Mouse (Mus musculus) limb, embryonic 15.5 days (tissue): ENCODE results near the gene H2-Q6. TPM values are rescaled to one million over a fixed set of nuclear protein-coding genes. Genes with fewer than 3 reads are reported as not detected.
A peak's percentile ranks its signal among the peaks of the same experiment; 100 is the strongest.
"Not testable (repeated sequence)": the region's sequence is repeated elsewhere in the genome, so short reads cannot be mapped to it uniquely, and the experiment has no call there.

ENCODE experiments used
- ATAC-seq: fragments of 200-750 bp; cut with Nextera tagmentation; 2 replicates; pipeline ENCODE4 v1.8.0; 2017; ENCODE audit warnings: low read depth, moderate TSS enrichment; ENCODE audit not compliant: insufficient number of reproducible peaks, low FRiP score, low TSS enrichment
- H3K27ac ChIP-seq: fragments of 300-500 bp; sonication (generic); 2 replicates; pipeline ENCODE4 v1.5.1; 2015; ENCODE audit warnings: moderate library complexity, mild to moderate bottlenecking, inconsistent platforms
- H3K27me3 ChIP-seq: fragments of 300-500 bp; sonication (generic); 2 replicates; pipeline ENCODE4 v1.6.1; 2015; ENCODE audit warnings: inconsistent platforms
- H3K36me3 ChIP-seq: fragments of 300-500 bp; sonication (generic); 2 replicates; pipeline ENCODE4 v1.6.1; 2015; ENCODE audit warnings: inconsistent platforms
- H3K4me1 ChIP-seq: fragments of 300-500 bp; sonication (generic); 2 replicates; pipeline ENCODE4 v1.6.1; 2015; ENCODE audit warnings: inconsistent platforms
- H3K4me2 ChIP-seq: fragments of 300-500 bp; sonication (generic); 2 replicates; pipeline ENCODE4 v1.6.1; 2015; ENCODE audit warnings: mild to moderate bottlenecking, inconsistent platforms
- H3K4me3 ChIP-seq: fragments of 300-500 bp; sonication (generic); 2 replicates; pipeline ENCODE4 v1.5.1; 2015; ENCODE audit warnings: mild to moderate bottlenecking, inconsistent platforms
- H3K9ac ChIP-seq: fragments of 300-500 bp; sonication (generic); 2 replicates; pipeline ENCODE4 v1.6.1; 2015; ENCODE audit warnings: inconsistent platforms
- H3K9me3 ChIP-seq: fragments of 300-500 bp; sonication (generic); 2 replicates; pipeline ENCODE4 v1.6.1; 2016; ENCODE audit warnings: inconsistent platforms
- WGBS: fragments of 180-500 bp; shearing (Covaris S2); methylation state at CpG from one replicate; pipeline ENCODE4 v1.1.7; 2015; 5-methylcytosine and 5-hydroxymethylcytosine counted together
- polyA plus RNA-seq: library from polyadenylated mRNA; unstranded; fragments of >200 nt; fragmentation: Nextera tagmentation; extraction: Ambion mirVana; gene quantifications from 2 replicates; pipeline ENCODE4 v1.2.1, GENCODE M21; 2015

H2-Q6 gene
- polyA plus RNA-seq, 1 experiment from 2014 or later = 0.46 TPM

- H3K4me2 ChIP-seq, H3K27ac ChIP-seq, ATAC-seq, H3K4me3 ChIP-seq, H3K9me3 ChIP-seq, H3K9ac ChIP-seq, H3K4me1 ChIP-seq, H3K36me3 ChIP-seq: not testable (repeated sequence)
- 12% methylated on average over 11 of the region's 11 CpGs for WGBS
- peaks cover 16% of the 10 kb centered on the region for H3K27me3 ChIP-seq
These were observed 4.3 kb upstream of the H2-Q6 start for GRCm38 (mm10) chr17:35420206-35420810.

- H3K9me3 ChIP-seq, ATAC-seq, H3K4me3 ChIP-seq, H3K9ac ChIP-seq, H3K4me1 ChIP-seq, H3K36me3 ChIP-seq, H3K27ac ChIP-seq, H3K4me2 ChIP-seq: not testable (repeated sequence)
- 89% methylated on average over 4 of the region's 4 CpGs for WGBS
- peaks cover 25% of the 10 kb centered on the region for H3K27me3 ChIP-seq
These were observed 3.3 kb upstream of the H2-Q6 start for GRCm38 (mm10) chr17:35421331-35421730.

- peaks cover 27% of the 10 kb centered on the region for H3K27me3 ChIP-seq
- H3K4me3 ChIP-seq, H3K4me1 ChIP-seq, H3K9me3 ChIP-seq, ATAC-seq, H3K9ac ChIP-seq, H3K4me2 ChIP-seq, H3K27ac ChIP-seq, H3K36me3 ChIP-seq: not testable (repeated sequence)
- 88% methylated on average over 5 of the region's 5 CpGs for WGBS
These were observed 2.3 kb upstream of the H2-Q6 start for GRCm38 (mm10) chr17:35422360-35422759.

GRCm38 (mm10) chr17:35423131-35423810, 1.4 kb upstream of the H2-Q6 start:
- H3K4me1 ChIP-seq, H3K9me3 ChIP-seq, H3K4me3 ChIP-seq, H3K4me2 ChIP-seq, H3K36me3 ChIP-seq, H3K9ac ChIP-seq, ATAC-seq, H3K27ac ChIP-seq: not testable (repeated sequence)
- peaks cover 27% of the 10 kb centered on the region for H3K27me3 ChIP-seq
- 75% methylated on average over 3 of the region's 3 CpGs for WGBS

- not testable (repeated sequence) for ATAC-seq, H3K4me3 ChIP-seq, H3K9ac ChIP-seq, H3K9me3 ChIP-seq, H3K27ac ChIP-seq, H3K36me3 ChIP-seq, H3K4me2 ChIP-seq, H3K4me1 ChIP-seq
- WGBS = 81% methylated on average over 3 of the region's 3 CpGs
- H3K27me3 ChIP-seq = peaks cover 27% of the 10 kb centered on the region
These were observed 544 bp upstream of the H2-Q6 start for GRCm38 (mm10) chr17:35424106-35424505.

- ATAC-seq = 0 out of 2 replicates have a peak, but pooled peaks have one; percentile 5
- H3K27ac ChIP-seq, H3K4me1 ChIP-seq, H3K9ac ChIP-seq, H3K9me3 ChIP-seq, H3K36me3 ChIP-seq: not testable (repeated sequence)
- H3K4me2 ChIP-seq = peak overlapping the region; percentile 64
- H3K27me3 ChIP-seq = peaks cover 27% of the 10 kb centered on the region
- peak overlapping the region; percentile 38 for H3K4me3 ChIP-seq
- 21% methylated on average over 27 of the region's 28 CpGs for WGBS
These were observed 824 bp downstream of the H2-Q6 start for GRCm38 (mm10) chr17:35425474-35425873.

- H3K27me3 ChIP-seq = peaks cover 21% of the 10 kb centered on the region
- H3K4me3 ChIP-seq, H3K4me2 ChIP-seq, H3K4me1 ChIP-seq, H3K9me3 ChIP-seq, H3K9ac ChIP-seq, ATAC-seq, H3K27ac ChIP-seq, H3K36me3 ChIP-seq: not testable (repeated sequence)
- 81% methylated on average over 6 of the region's 6 CpGs for WGBS
These were observed 4.2 kb downstream of the H2-Q6 start for GRCm38 (mm10) chr17:35428883-35429282.

GRCm38 (mm10) chr17:35430671-35431070, 6.0 kb downstream of the H2-Q6 start:
- not testable (repeated sequence) for H3K9me3 ChIP-seq, ATAC-seq, H3K4me3 ChIP-seq, H3K9ac ChIP-seq, H3K4me2 ChIP-seq, H3K4me1 ChIP-seq, H3K27ac ChIP-seq, H3K36me3 ChIP-seq, H3K27me3 ChIP-seq
- 85% methylated on average over 6 of the region's 6 CpGs for WGBS

- H3K4me1 ChIP-seq, H3K4me2 ChIP-seq, H3K9ac ChIP-seq, H3K27ac ChIP-seq, H3K9me3 ChIP-seq, H3K36me3 ChIP-seq, H3K27me3 ChIP-seq, H3K4me3 ChIP-seq: not testable (repeated sequence)
- ATAC-seq = 0 out of 2 replicates have a peak, but pooled peaks have one; percentile 20
- 85% methylated on average over 3 of the region's 3 CpGs for WGBS
These were observed 7.5 kb downstream of the H2-Q6 start for GRCm38 (mm10) chr17:35432167-35432566.

GRCm38 (mm10) chr17:35434836-35435235, 10.2 kb downstream of the H2-Q6 start:
- not testable (repeated sequence) for H3K9ac ChIP-seq, H3K4me1 ChIP-seq, H3K4me3 ChIP-seq, H3K36me3 ChIP-seq, ATAC-seq, H3K4me2 ChIP-seq, H3K27ac ChIP-seq, H3K9me3 ChIP-seq
- peaks cover 11% of the 10 kb centered on the region for H3K27me3 ChIP-seq
- WGBS = 9% methylated on average over 8 of the region's 8 CpGs

GRCm38 (mm10) chr17:35435577-35435976, 10.9 kb downstream of the H2-Q6 start:
- H3K9ac ChIP-seq, H3K27ac ChIP-seq, H3K4me3 ChIP-seq, H3K36me3 ChIP-seq, H3K9me3 ChIP-seq, H3K4me2 ChIP-seq, ATAC-seq, H3K4me1 ChIP-seq: not testable (repeated sequence)
- peaks cover 16% of the 10 kb centered on the region for H3K27me3 ChIP-seq
- 66% methylated on average over 3 of the region's 3 CpGs for WGBS

GRCm38 (mm10) chr17:35437386-35437936, 12.8 kb downstream of the H2-Q6 start:
- not testable (repeated sequence) for H3K36me3 ChIP-seq
- WGBS = 60% methylated on average over 1 of the region's 1 CpGs

More at GRCm38 (mm10) chr17:35437386-35437936, 12.8 kb downstream of the H2-Q6 start:
- H3K4me2 ChIP-seq, H3K4me1 ChIP-seq, H3K27ac ChIP-seq, H3K9me3 ChIP-seq, H3K4me3 ChIP-seq, ATAC-seq, H3K9ac ChIP-seq: not testable (repeated sequence)
- peaks cover 16% of the 10 kb centered on the region for H3K27me3 ChIP-seq
